Mouse (Mus musculus) erythroblast, embryonic 14.5 days (primary cell): ENCODE results near the gene Tcirg1.

Experiments used
- GATA1 ChIP-seq: IDR thresholded peaks from 2 replicates; pipeline ENCODE4 v1.6.1; 2012; ENCODE audit warnings: low read length, inconsistent platforms, mixed read lengths
- TAL1 ChIP-seq: IDR thresholded peaks from 3 replicates; pipeline ENCODE4 v1.6.1; 2012; ENCODE audit warnings: low read length, inconsistent platforms, mixed read lengths

- TF ChIP-seq TAL1: no peak
- TF ChIP-seq GATA1: no peak
Observed at GRCm38 (mm10) chr19:3912337-3913204, 5.6 kb upstream of the Tcirg1 start, which contains the start of gene Ndufs8.
